Mouse (Mus musculus): ENCODE data around the gene Glg1.
A peak's percentile ranks its signal among the peaks of the same experiment; 100 is the strongest.
"Not testable (repeated sequence)": the region's sequence is repeated elsewhere in the genome, so short reads cannot be mapped to it uniquely, and the experiment has no call there.

Gene Glg1

GRCm38 (mm10) chr8:111252487-111253112 lies 6.4 kb downstream of the Glg1 start:
- no peak for DNase-seq (ENCODE audit: low spot score in 2 of 2)

GRCm38 (mm10) chr8:111250111-111250510 lies 8.9 kb downstream of the Glg1 start:
- DNase-seq (ENCODE audit: low spot score in 2 of 2) = no peak

GRCm38 (mm10) chr8:111248136-111248535 lies 10.9 kb downstream of the Glg1 start:
- no peak for DNase-seq (ENCODE audit: low spot score in 2 of 2)

GRCm38 (mm10) chr8:111246864-111247263 lies 12.2 kb downstream of the Glg1 start:
- not testable (repeated sequence) for DNase-seq (ENCODE audit: low spot score in 2 of 2)

- no peak for DNase-seq (ENCODE audit: low spot score in 2 of 2)
Observed at GRCm38 (mm10) chr8:111246287-111246830, 12.7 kb downstream of the Glg1 start.

GRCm38 (mm10) chr8:111237301-111237700 lies 21.7 kb downstream of the Glg1 start:
- no peak for DNase-seq (ENCODE audit: low spot score in 2 of 2)

- no peak for DNase-seq (ENCODE audit: low spot score in 2 of 2)
Observed at GRCm38 (mm10) chr8:111233730-111234129, 25.3 kb downstream of the Glg1 start.

- no peak for DNase-seq (ENCODE audit: low spot score in 2 of 2)
Observed at GRCm38 (mm10) chr8:111224153-111224552, 34.9 kb downstream of the Glg1 start.

- no peak for DNase-seq (ENCODE audit: low spot score in 2 of 2)
Observed at GRCm38 (mm10) chr8:111218107-111218506, 40.9 kb downstream of the Glg1 start.

GRCm38 (mm10) chr8:111213406-111213805 lies 45.6 kb downstream of the Glg1 start:
- no peak for DNase-seq (ENCODE audit: low spot score in 2 of 2)

- no peak for DNase-seq (ENCODE audit: low spot score in 2 of 2)
Observed at GRCm38 (mm10) chr8:111211180-111211579, 47.8 kb downstream of the Glg1 start.

GRCm38 (mm10) chr8:111209874-111210273 lies 49.1 kb downstream of the Glg1 start:
- DNase-seq (ENCODE audit: low spot score in 2 of 2) = no peak

GRCm38 (mm10) chr8:111206321-111206720 lies 52.7 kb downstream of the Glg1 start:
- DNase-seq (ENCODE audit: low spot score in 2 of 2) = no peak

- no peak for DNase-seq (ENCODE audit: low spot score in 2 of 2)
Observed at GRCm38 (mm10) chr8:111205033-111205432, 54.0 kb downstream of the Glg1 start.

- DNase-seq (ENCODE audit: low spot score in 2 of 2) = no peak
Observed at GRCm38 (mm10) chr8:111203341-111203740, 55.7 kb downstream of the Glg1 start.

- DNase-seq (ENCODE audit: low spot score in 2 of 2) = no peak
Observed at GRCm38 (mm10) chr8:111197966-111198365, 61.0 kb downstream of the Glg1 start.

GRCm38 (mm10) chr8:111196181-111196580 lies 62.8 kb downstream of the Glg1 start:
- no peak for DNase-seq (ENCODE audit: low spot score in 2 of 2)

GRCm38 (mm10) chr8:111188594-111189211 lies 70.3 kb downstream of the Glg1 start:
- DNase-seq (ENCODE audit: low spot score in 2 of 2) = no peak

GRCm38 (mm10) chr8:111187470-111187869 lies 71.5 kb downstream of the Glg1 start:
- no peak for DNase-seq (ENCODE audit: low spot score in 2 of 2)

- DNase-seq (ENCODE audit: low spot score in 2 of 2) = no peak
Observed at GRCm38 (mm10) chr8:111185472-111185947, 73.5 kb downstream of the Glg1 start.

- DNase-seq (ENCODE audit: low spot score in 2 of 2) = no peak
Observed at GRCm38 (mm10) chr8:111171661-111172060, 87.4 kb downstream of the Glg1 start.

GRCm38 (mm10) chr8:111157617-111158016 lies 101.4 kb downstream of the Glg1 start:
- DNase-seq (ENCODE audit: low spot score in 2 of 2) = peak; percentile 8 to 42
